Mouse (Mus musculus): ENCODE results near the gene Lysmd4. TPM values are rescaled to one million over a fixed set of nuclear protein-coding genes. Genes with fewer than 3 reads are reported as not detected.

The Lysmd4 gene
- polyA plus RNA-seq, 1 experiment from 2014 or later = 37.8 TPM

GRCm38 (mm10) chr7:67208317-67208716 is 14.0 kb upstream of the Lysmd4 start:
- H3K4me1 ChIP-seq (ENCODE audit: control insufficient read depth, insufficient read depth, low read length) = 0 out of 2 replicates have a peak, but pooled peaks cover 2% of the 10 kb centered on the region
- H3K4me3 ChIP-seq (ENCODE audit: low read depth, low read length) = no peak overlapping the region
- no peak overlapping the region for H3K27ac ChIP-seq (ENCODE audit: low read length)
- H3K9ac ChIP-seq (ENCODE audit: low read depth, low read length) = no peak overlapping the region
- no peak overlapping the region for H3K4me2 ChIP-seq (ENCODE audit: low read length)
- WGBS = 85% methylated on average over 1 of the region's 1 CpGs
- no peaks in the 10 kb centered on the region for H3K36me3 ChIP-seq (ENCODE audit: control insufficient read depth, insufficient read depth, low read length)
- no peaks in the 10 kb centered on the region for H3K9me3 ChIP-seq (replicated peaks; ENCODE audit: control insufficient read depth, low read length, poor library complexity, severe bottlenecking)
- ATAC-seq = no peak
- no peaks in the 10 kb centered on the region for H3K27me3 ChIP-seq (ENCODE audit: control insufficient read depth, insufficient read depth, low read depth, low read length)

DNA sequence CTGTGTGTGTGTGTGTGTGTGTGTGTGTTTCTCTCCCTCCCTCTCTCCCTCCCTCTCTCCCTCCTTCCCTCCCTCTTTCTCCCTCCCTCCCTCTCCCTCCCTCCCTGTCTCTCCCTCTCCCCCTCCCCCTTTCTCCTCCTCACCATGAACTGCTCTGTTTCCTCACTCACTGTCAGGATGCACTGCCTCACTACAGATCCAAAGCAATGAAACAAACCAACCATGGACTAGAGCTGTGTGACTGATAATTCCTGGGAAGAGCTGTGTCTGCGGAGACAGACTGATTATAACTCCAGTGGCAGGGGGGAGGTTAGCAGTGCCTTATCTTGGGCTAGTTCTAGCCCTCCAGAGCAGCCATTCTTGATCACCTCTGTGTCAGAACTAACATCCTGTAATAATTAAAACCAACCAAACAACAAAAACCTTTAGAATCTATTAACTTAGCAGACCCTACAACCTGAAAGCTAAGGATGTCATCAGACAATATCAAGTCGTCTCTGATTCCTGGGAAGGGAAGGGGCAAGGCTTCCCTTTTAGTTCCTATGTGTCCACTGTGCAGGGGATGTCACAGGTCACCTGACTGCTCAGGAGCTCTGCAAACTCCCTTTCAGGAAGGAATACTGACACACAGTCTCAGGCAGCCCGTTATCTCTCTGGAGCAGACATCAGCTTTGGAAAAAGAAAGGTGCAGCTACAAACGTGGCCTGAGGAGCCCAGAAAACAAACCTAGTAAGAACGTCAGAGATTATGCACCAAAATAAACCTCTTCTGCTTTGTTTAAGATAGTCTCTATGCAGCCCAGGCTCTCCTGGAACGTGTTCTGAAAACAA is 12.1 kb upstream of the Lysmd4 start:
- H3K27ac ChIP-seq (ENCODE audit: low read length) = no peak overlapping the region
- no peak for ATAC-seq
- H3K9ac ChIP-seq (ENCODE audit: low read depth, low read length) = no peak overlapping the region
- no peaks in the 10 kb centered on the region for H3K36me3 ChIP-seq (ENCODE audit: control insufficient read depth, insufficient read depth, low read length)
- H3K9me3 ChIP-seq (replicated peaks; ENCODE audit: control insufficient read depth, low read length, poor library complexity, severe bottlenecking) = no peaks in the 10 kb centered on the region
- 64% methylated on average over 6 of the region's 6 CpGs for WGBS
- 0 out of 2 replicates have a peak, but pooled peaks cover 2% of the 10 kb centered on the region for H3K4me1 ChIP-seq (ENCODE audit: control insufficient read depth, insufficient read depth, low read length)
- no peak overlapping the region for H3K4me3 ChIP-seq (ENCODE audit: low read depth, low read length)
- no peaks in the 10 kb centered on the region for H3K27me3 ChIP-seq (ENCODE audit: control insufficient read depth, insufficient read depth, low read depth, low read length)
- no peak overlapping the region for H3K4me2 ChIP-seq (ENCODE audit: low read length)

- H3K27me3 ChIP-seq (ENCODE audit: control insufficient read depth, insufficient read depth, low read depth, low read length) = no peaks in the 10 kb centered on the region
- no peaks in the 10 kb centered on the region for H3K36me3 ChIP-seq (ENCODE audit: control insufficient read depth, insufficient read depth, low read length)
- 54% methylated on average over 6 of the region's 6 CpGs for WGBS
- 0 out of 2 replicates have a peak, but pooled peaks cover 2% of the 10 kb centered on the region for H3K4me1 ChIP-seq (ENCODE audit: control insufficient read depth, insufficient read depth, low read length)
- no peak overlapping the region for H3K9ac ChIP-seq (ENCODE audit: low read depth, low read length)
- H3K4me2 ChIP-seq (ENCODE audit: low read length) = no peak overlapping the region
- no peak overlapping the region for H3K27ac ChIP-seq (ENCODE audit: low read length)
- no peak for ATAC-seq
- no peaks in the 10 kb centered on the region for H3K9me3 ChIP-seq (replicated peaks; ENCODE audit: control insufficient read depth, low read length, poor library complexity, severe bottlenecking)
- H3K4me3 ChIP-seq (ENCODE audit: low read depth, low read length) = no peak overlapping the region
Measured at GRCm38 (mm10) chr7:67211341-67211740, 11.0 kb upstream of the Lysmd4 start.

DNA sequence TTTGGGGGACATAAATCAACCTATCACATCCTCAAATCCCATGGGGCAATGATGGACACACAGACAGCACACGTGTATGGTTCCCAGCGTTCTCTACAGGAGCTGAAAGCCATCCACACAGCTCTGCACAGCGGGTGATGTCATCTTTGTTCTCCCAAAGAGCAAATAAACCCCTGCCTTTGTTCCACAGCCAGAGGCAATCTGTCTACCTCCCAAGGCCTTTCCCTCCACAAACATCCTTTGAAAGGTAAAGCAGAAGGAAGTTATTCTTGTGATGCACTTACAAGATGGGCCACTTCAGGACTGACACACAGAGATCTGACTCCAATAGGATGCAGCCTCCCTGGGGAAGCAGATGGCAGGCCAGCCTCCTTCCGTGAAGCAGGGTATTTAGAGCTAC is 10.4 kb upstream of the Lysmd4 start:
- Histone ChIP-seq H3K4me1 (ENCODE audit: control insufficient read depth, insufficient read depth, low read length) (0 out of 2 replicates have a peak, but pooled peaks cover 2% of the 10 kb centered on the region), H3K27me3 (ENCODE audit: control insufficient read depth, insufficient read depth, low read depth, low read length) (no peaks in the 10 kb centered on the region)
- no peak for ATAC-seq

DNA sequence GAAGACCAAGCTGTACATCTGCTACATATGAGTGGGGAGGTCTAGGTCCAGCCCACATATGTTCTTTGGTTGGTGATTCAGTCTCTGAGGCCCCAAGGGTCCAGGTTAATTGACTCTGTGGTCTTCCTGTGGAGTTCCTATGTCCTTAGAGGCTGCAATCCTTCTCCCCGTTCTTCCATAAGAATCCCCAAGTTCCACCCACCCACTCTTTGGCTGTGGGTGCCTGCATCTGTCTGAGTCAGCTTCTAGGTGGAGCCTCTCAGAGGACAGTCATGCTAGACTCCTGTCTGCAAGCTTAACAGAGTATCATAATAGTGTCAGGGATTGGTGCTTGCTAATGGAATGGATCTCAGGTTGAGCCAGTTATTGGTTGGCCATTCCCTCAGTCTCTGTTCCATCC is 8.8 kb upstream of the Lysmd4 start:
- ATAC-seq = no peak
- WGBS = 85% methylated on average over 1 of the region's 1 CpGs

More for the DNA sequence above, 10.4 kb upstream of the Lysmd4 start:
- no peaks in the 10 kb centered on the region for H3K36me3 ChIP-seq (ENCODE audit: control insufficient read depth, insufficient read depth, low read length)
- no peak overlapping the region for H3K4me3 ChIP-seq (ENCODE audit: low read depth, low read length)
- WGBS = 49% methylated on average over 4 of the region's 4 CpGs
- H3K4me2 ChIP-seq (ENCODE audit: low read length) = no peak overlapping the region
- H3K27ac ChIP-seq (ENCODE audit: low read length) = no peak overlapping the region
- no peak overlapping the region for H3K9ac ChIP-seq (ENCODE audit: low read depth, low read length)
- H3K9me3 ChIP-seq (replicated peaks; ENCODE audit: control insufficient read depth, low read length, poor library complexity, severe bottlenecking) = no peaks in the 10 kb centered on the region

GRCm38 (mm10) chr7:67216351-67216750 is 6.0 kb upstream of the Lysmd4 start:
- H3K4me2 ChIP-seq (ENCODE audit: low read length) = no peak overlapping the region
- 84% methylated on average over 6 of the region's 6 CpGs for WGBS
- ATAC-seq = no peak

More for the DNA sequence above, 8.8 kb upstream of the Lysmd4 start:
- Histone ChIP-seq H3K27me3 (ENCODE audit: control insufficient read depth, insufficient read depth, low read depth, low read length) (no peaks in the 10 kb centered on the region), H3K36me3 (ENCODE audit: control insufficient read depth, insufficient read depth, low read length) (no peaks in the 10 kb centered on the region), H3K4me2 (ENCODE audit: low read length) (no peak overlapping the region), H3K27ac (ENCODE audit: low read length) (no peak overlapping the region), H3K4me3 (ENCODE audit: low read depth, low read length) (no peak overlapping the region), H3K9ac (ENCODE audit: low read depth, low read length) (no peak overlapping the region), H3K4me1 (ENCODE audit: control insufficient read depth, insufficient read depth, low read length) (no peaks in the 10 kb centered on the region), H3K9me3 (replicated peaks; ENCODE audit: control insufficient read depth, low read length, poor library complexity, severe bottlenecking) (no peaks in the 10 kb centered on the region)

GRCm38 (mm10) chr7:67217025-67217424 is 5.3 kb upstream of the Lysmd4 start:
- H3K27me3 ChIP-seq (ENCODE audit: control insufficient read depth, insufficient read depth, low read depth, low read length) = no peaks in the 10 kb centered on the region
- H3K4me2 ChIP-seq (ENCODE audit: low read length) = no peak overlapping the region
- no peaks in the 10 kb centered on the region for H3K36me3 ChIP-seq (ENCODE audit: control insufficient read depth, insufficient read depth, low read length)
- no peak overlapping the region for H3K4me3 ChIP-seq (ENCODE audit: low read depth, low read length)
- H3K9me3 ChIP-seq (replicated peaks; ENCODE audit: control insufficient read depth, low read length, poor library complexity, severe bottlenecking) = no peaks in the 10 kb centered on the region
- ATAC-seq = no peak
- no peak overlapping the region for H3K27ac ChIP-seq (ENCODE audit: low read length)
- H3K4me1 ChIP-seq (ENCODE audit: control insufficient read depth, insufficient read depth, low read length) = no peaks in the 10 kb centered on the region
- WGBS = 71% methylated on average over 3 of the region's 3 CpGs
- H3K9ac ChIP-seq (ENCODE audit: low read depth, low read length) = no peak overlapping the region

More at GRCm38 (mm10) chr7:67216351-67216750, 6.0 kb upstream of the Lysmd4 start:
- no peak overlapping the region for H3K27ac ChIP-seq (ENCODE audit: low read length)
- no peak overlapping the region for H3K4me3 ChIP-seq (ENCODE audit: low read depth, low read length)
- no peaks in the 10 kb centered on the region for H3K9me3 ChIP-seq (replicated peaks; ENCODE audit: control insufficient read depth, low read length, poor library complexity, severe bottlenecking)
- H3K36me3 ChIP-seq (ENCODE audit: control insufficient read depth, insufficient read depth, low read length) = no peaks in the 10 kb centered on the region
- no peaks in the 10 kb centered on the region for H3K4me1 ChIP-seq (ENCODE audit: control insufficient read depth, insufficient read depth, low read length)
- H3K27me3 ChIP-seq (ENCODE audit: control insufficient read depth, insufficient read depth, low read depth, low read length) = no peaks in the 10 kb centered on the region
- no peak overlapping the region for H3K9ac ChIP-seq (ENCODE audit: low read depth, low read length)

DNA sequence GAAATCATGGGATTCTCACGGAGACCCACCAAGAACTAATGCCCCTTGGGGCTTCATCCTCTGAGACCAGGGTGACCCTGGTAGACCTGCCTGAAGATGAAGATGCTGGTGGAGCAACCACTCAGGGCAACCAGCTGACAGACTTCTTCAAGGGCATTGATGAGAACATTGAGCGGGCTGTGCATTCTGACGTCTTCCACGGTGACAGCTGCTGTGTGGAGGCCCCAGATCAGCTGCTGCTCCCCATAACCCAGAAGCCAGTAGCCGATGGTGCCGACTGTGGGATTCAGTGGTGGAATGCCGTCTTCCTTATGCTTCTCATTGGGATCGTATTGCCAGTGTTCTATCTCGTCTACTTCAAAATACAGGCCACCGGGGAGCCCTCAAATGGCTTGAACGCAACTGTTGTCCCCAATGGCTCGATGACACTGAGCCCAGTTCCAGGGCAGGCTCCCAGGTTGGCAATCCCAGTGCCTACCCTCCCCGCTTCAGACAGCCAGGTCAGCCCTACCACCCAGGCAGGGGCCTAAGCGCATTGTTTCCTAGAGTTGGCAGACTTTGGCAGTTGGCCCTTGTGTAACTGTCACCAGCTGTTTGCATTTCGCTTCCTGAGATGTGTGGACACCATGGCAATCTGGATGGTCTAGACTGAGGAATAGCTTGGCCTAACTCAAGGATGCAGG is 3.7 kb downstream of the Lysmd4 start:
- no peak overlapping the region for H3K4me2 ChIP-seq (ENCODE audit: low read length)
- H3K9me3 ChIP-seq (replicated peaks; ENCODE audit: control insufficient read depth, low read length, poor library complexity, severe bottlenecking) = no peaks in the 10 kb centered on the region
- H3K4me1 ChIP-seq (ENCODE audit: control insufficient read depth, insufficient read depth, low read length) = peaks cover 21% of the 10 kb centered on the region
- WGBS = 94% methylated on average over 15 of the region's 15 CpGs
- H3K9ac ChIP-seq (ENCODE audit: low read depth, low read length) = no peak overlapping the region
- no peak overlapping the region for H3K27ac ChIP-seq (ENCODE audit: low read length)
- no peak overlapping the region for H3K4me3 ChIP-seq (ENCODE audit: low read depth, low read length)
- no peak for ATAC-seq
- H3K36me3 ChIP-seq (ENCODE audit: control insufficient read depth, insufficient read depth, low read length) = 0 out of 2 replicates have a peak, but pooled peaks cover 6% of the 10 kb centered on the region
- no peaks in the 10 kb centered on the region for H3K27me3 ChIP-seq (ENCODE audit: control insufficient read depth, insufficient read depth, low read depth, low read length)

GRCm38 (mm10) chr7:67227538-67227937 is 5.2 kb downstream of the Lysmd4 start:
- Histone ChIP-seq H3K4me1 (ENCODE audit: control insufficient read depth, insufficient read depth, low read length) (peaks cover 21% of the 10 kb centered on the region), H3K9ac (ENCODE audit: low read depth, low read length) (no peak overlapping the region), H3K9me3 (replicated peaks; ENCODE audit: control insufficient read depth, low read length, poor library complexity, severe bottlenecking) (no peaks in the 10 kb centered on the region), H3K4me2 (ENCODE audit: low read length) (no peak overlapping the region), H3K27ac (ENCODE audit: low read length) (no peak overlapping the region), H3K27me3 (ENCODE audit: control insufficient read depth, insufficient read depth, low read depth, low read length) (no peaks in the 10 kb centered on the region), H3K4me3 (ENCODE audit: low read depth, low read length) (no peak overlapping the region), H3K36me3 (ENCODE audit: control insufficient read depth, insufficient read depth, low read length) (0 out of 2 replicates have a peak, but pooled peaks cover 6% of the 10 kb centered on the region)
- WGBS = 78% methylated on average over 1 of the region's 1 CpGs
- ATAC-seq = no peak

All from midbrain, embryonic 16.5 days (tissue).